Mouse (Mus musculus): Measurements from ENCODE around the gene Lyst. TPM values are rescaled to one million over a fixed set of nuclear protein-coding genes. Genes with fewer than 3 reads are reported as not detected.

Lyst gene
- total and polyA plus RNA-seq, 3 experiments: 2.9 to 3.1 TPM; not detected in 1

DNA sequence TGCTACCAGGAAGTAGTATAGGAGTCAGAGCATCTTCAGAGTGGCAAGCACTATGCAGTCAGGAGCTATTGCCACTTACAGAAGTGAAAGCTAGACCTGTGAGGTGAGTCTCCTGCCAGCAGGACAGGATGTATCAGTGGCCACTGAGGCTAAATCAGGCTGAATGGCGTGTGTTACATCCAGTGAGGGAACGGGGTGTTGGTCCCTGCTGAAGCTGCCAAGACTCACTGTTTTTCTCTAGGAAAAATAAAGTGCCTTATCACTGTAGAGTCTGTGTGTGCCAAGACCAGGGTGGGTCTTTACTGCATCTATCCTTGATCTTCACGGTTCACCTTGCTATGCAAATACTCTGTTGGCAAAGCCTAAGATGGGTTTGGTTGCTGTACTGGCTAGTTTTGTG is 228.5 kb downstream of the Lyst start:
- no peak for DNase-seq (ENCODE audit: low read depth, low spot score)
- H3K4me3 ChIP-seq (ENCODE audit: control insufficient read depth in 1 of 2, insufficient read depth in 1 of 2, low read depth in 2 of 2, low read length in 2 of 2): no peak overlapping the region

GRCm38 (mm10) chr13:13820234-13821123 is 230.3 kb downstream of the Lyst start:
- Histone ChIP-seq H3K4me3 (ENCODE audit: control insufficient read depth in 1 of 2, insufficient read depth in 1 of 2, low read depth in 2 of 2, low read length in 2 of 2) (no peak overlapping the region), H3K4me1 (ENCODE audit: control insufficient read depth in 1 of 2, insufficient read depth in 2 of 2, low read length in 2 of 2) (no peaks in the 10 kb centered on the region), H3K27me3 (ENCODE audit: control insufficient read depth in 1 of 2, insufficient read depth in 2 of 2, low read length in 2 of 2) (no peaks in the 10 kb centered on the region; a peak in 1 of 4 replicates), H3K79me2 (ENCODE audit: control insufficient read depth, insufficient read depth, low read length, poor library complexity) (no peaks in the 10 kb centered on the region), H3K9me3 (replicated peaks; ENCODE audit: insufficient read depth, low read length) (no peaks in the 10 kb centered on the region), H3K9ac (ENCODE audit: control insufficient read depth, low read depth, low read length, poor library complexity, severe bottlenecking) (no peak overlapping the region), H3K27ac (ENCODE audit: control insufficient read depth, low read depth, low read length) (no peak overlapping the region), H3K36me3 (ENCODE audit: control insufficient read depth in 1 of 2, insufficient read depth in 2 of 2, low read length in 2 of 2) (no peaks in the 10 kb centered on the region)
- TF ChIP-seq HCFC1 (IDR thresholded peaks at IDR 0.05; ENCODE audit: low read depth, low read length) (no peak), GABPA (IDR thresholded peaks at IDR 0.05; ENCODE audit: low read depth, low read length) (no peak), KAT2A (conservative IDR thresholded peaks at IDR 0.05; ENCODE audit: low read depth, low read length) (no peak), MAX (IDR thresholded peaks at IDR 0.05; ENCODE audit: low read length) (no peak), SIN3A (IDR thresholded peaks at IDR 0.05; ENCODE audit: low read length) (no peak), USF1 (IDR thresholded peaks at IDR 0.05; ENCODE audit: low read depth, low read length) (no peak), MXI1 (IDR thresholded peaks at IDR 0.05; ENCODE audit: low read depth, low read length) (no peak)
- DNase-seq (ENCODE audit: low read depth, low spot score): no peak

More for the DNA sequence above, 228.5 kb downstream of the Lyst start:
- H3K9ac ChIP-seq (ENCODE audit: control insufficient read depth, low read depth, low read length, poor library complexity, severe bottlenecking): no peak overlapping the region
- no peaks in the 10 kb centered on the region for H3K79me2 ChIP-seq (ENCODE audit: control insufficient read depth, insufficient read depth, low read length, poor library complexity)
- no peaks in the 10 kb centered on the region for H3K9me3 ChIP-seq (replicated peaks; ENCODE audit: insufficient read depth, low read length)
- H3K4me1 ChIP-seq (ENCODE audit: control insufficient read depth in 1 of 2, insufficient read depth in 2 of 2, low read length in 2 of 2): no peaks in the 10 kb centered on the region
- TF ChIP-seq JUND (IDR thresholded peaks at IDR 0.05; ENCODE audit: low read depth, low read length) (no peak), MAX (IDR thresholded peaks at IDR 0.05; ENCODE audit: low read length) (no peak)
- H3K27ac ChIP-seq (ENCODE audit: control insufficient read depth, low read depth, low read length): no peak overlapping the region
- H3K27me3 ChIP-seq (ENCODE audit: control insufficient read depth in 1 of 2, insufficient read depth in 2 of 2, low read length in 2 of 2): no peaks in the 10 kb centered on the region; a peak in 1 of 4 replicates
- no peaks in the 10 kb centered on the region for H3K36me3 ChIP-seq (ENCODE audit: control insufficient read depth in 1 of 2, insufficient read depth in 2 of 2, low read length in 2 of 2)

GRCm38 (mm10) chr13:13824946-13825345 is 234.7 kb downstream of the Lyst start:
- Histone ChIP-seq H3K79me2 (ENCODE audit: control insufficient read depth, insufficient read depth, low read length, poor library complexity) (no peaks in the 10 kb centered on the region), H3K4me1 (ENCODE audit: control insufficient read depth in 1 of 2, insufficient read depth in 2 of 2, low read length in 2 of 2) (no peaks in the 10 kb centered on the region), H3K9me3 (replicated peaks; ENCODE audit: insufficient read depth, low read length) (no peaks in the 10 kb centered on the region), H3K36me3 (ENCODE audit: control insufficient read depth in 1 of 2, insufficient read depth in 2 of 2, low read length in 2 of 2) (no peaks in the 10 kb centered on the region), H3K4me3 (ENCODE audit: control insufficient read depth in 1 of 2, insufficient read depth in 1 of 2, low read depth in 2 of 2, low read length in 2 of 2) (no peak overlapping the region), H3K27me3 (ENCODE audit: control insufficient read depth in 1 of 2, insufficient read depth in 2 of 2, low read length in 2 of 2) (no peaks in the 10 kb centered on the region), H3K9ac (ENCODE audit: control insufficient read depth, low read depth, low read length, poor library complexity, severe bottlenecking) (no peak overlapping the region), H3K27ac (ENCODE audit: control insufficient read depth, low read depth, low read length) (no peak overlapping the region)
- DNase-seq (ENCODE audit: low read depth, low spot score): no peak
- TF ChIP-seq EP300 (IDR thresholded peaks at IDR 0.05; ENCODE audit: low read depth in 1 of 2, low read length in 2 of 2): no peak
- no peak for TF ChIP-seq HCFC1 (IDR thresholded peaks at IDR 0.05; ENCODE audit: low read depth, low read length)
- no peak for TF ChIP-seq ZC3H11A (IDR thresholded peaks at IDR 0.05; ENCODE audit: low read depth, low read length)
- no peak for TF ChIP-seq MYB (IDR thresholded peaks at IDR 0.05; ENCODE audit: low read depth, low read length)
- TF ChIP-seq MAX (IDR thresholded peaks at IDR 0.05; ENCODE audit: low read length): no peak
- no peak for TF ChIP-seq BHLHE40 (IDR thresholded peaks at IDR 0.05; ENCODE audit: borderline replicate concordance, low read depth, low read length)
- TF ChIP-seq MYC (IDR thresholded peaks at IDR 0.05; ENCODE audit: low read depth, low read length): no peak
- no peak for TF ChIP-seq MAZ (IDR thresholded peaks at IDR 0.05; ENCODE audit: low read depth, low read length)
- no peak for TF ChIP-seq MAFK (IDR thresholded peaks at IDR 0.05; ENCODE audit: borderline replicate concordance, low read depth, low read length)
- no peak for TF ChIP-seq E2F4 (IDR thresholded peaks at IDR 0.05; ENCODE audit: borderline replicate concordance, low read depth, low read length)
- TF ChIP-seq RAD21 (IDR thresholded peaks at IDR 0.05; ENCODE audit: low read depth, low read length): no peak
- TF ChIP-seq ELF1 (IDR thresholded peaks at IDR 0.05; ENCODE audit: low read depth, low read length): no peak
- no peak for TF ChIP-seq RCOR1 (IDR thresholded peaks at IDR 0.05; ENCODE audit: low read depth, low read length)
- TF ChIP-seq UBTF (IDR thresholded peaks at IDR 0.05; ENCODE audit: borderline replicate concordance, insufficient read depth, low read depth, low read length): no peak
- TF ChIP-seq TCF12 (IDR thresholded peaks at IDR 0.05; ENCODE audit: low read depth, low read length): no peak
- TF ChIP-seq POLR2AphosphoS2 (IDR thresholded peaks at IDR 0.05; ENCODE audit: low read length): no peak
- TF ChIP-seq GATA1 (IDR thresholded peaks at IDR 0.05; ENCODE audit: low read depth, low read length): no peak
- no peak for TF ChIP-seq JUND (IDR thresholded peaks at IDR 0.05; ENCODE audit: low read depth, low read length)
